Mouse (Mus musculus) kidney, adult 11 months (tissue): ENCODE data around the gene Cog4.
"Not testable (repeated sequence)": the region's sequence is repeated elsewhere in the genome, so short reads cannot be mapped to it uniquely, and the experiment has no call there.

Experiments used
- DNase-seq: peaks from one replicate; pipeline ENCODE4 v3.0.0; 2022

The Cog4 gene

GRCm38 (mm10) chr8:110831956-110832355, 14.4 kb upstream of the Cog4 start:
- no peak for DNase-seq

GRCm38 (mm10) chr8:110842012-110842574, 4.3 kb upstream of the Cog4 start:
- DNase-seq: no peak

GRCm38 (mm10) chr8:110843207-110843606, 3.2 kb upstream of the Cog4 start:
- DNase-seq: no peak

GRCm38 (mm10) chr8:110844941-110845340, 1.5 kb upstream of the Cog4 start:
- DNase-seq: no peak

GRCm38 (mm10) chr8:110845821-110846404, 487 bp upstream of the Cog4 start:
- DNase-seq: no peak

GRCm38 (mm10) chr8:110847171-110847549, 760 bp downstream of the Cog4 start:
- no peak for DNase-seq

- no peak for DNase-seq
Observed at GRCm38 (mm10) chr8:110847645-110848495, 1.5 kb downstream of the Cog4 start.

- DNase-seq: no peak
Observed at GRCm38 (mm10) chr8:110851186-110851585, 4.8 kb downstream of the Cog4 start.

GRCm38 (mm10) chr8:110856073-110856472, 9.7 kb downstream of the Cog4 start:
- not testable (repeated sequence) for DNase-seq

GRCm38 (mm10) chr8:110856760-110857461, 10.5 kb downstream of the Cog4 start:
- DNase-seq: no peak

- DNase-seq: no peak
Observed at GRCm38 (mm10) chr8:110859651-110860501, 13.5 kb downstream of the Cog4 start.

GRCm38 (mm10) chr8:110861347-110862025, 15.1 kb downstream of the Cog4 start:
- not testable (repeated sequence) for DNase-seq

GRCm38 (mm10) chr8:110870501-110870900, 24.1 kb downstream of the Cog4 start:
- no peak for DNase-seq

GRCm38 (mm10) chr8:110877862-110878261, 31.5 kb downstream of the Cog4 start:
- DNase-seq: no peak

GRCm38 (mm10) chr8:110881741-110882310, 35.4 kb downstream of the Cog4 start:
- no peak for DNase-seq

GRCm38 (mm10) chr8:110883824-110884223, 37.4 kb downstream of the Cog4 start:
- DNase-seq: no peak

- DNase-seq: no peak
Observed at GRCm38 (mm10) chr8:110886634-110887033, 40.2 kb downstream of the Cog4 start.

- no peak for DNase-seq
Observed at GRCm38 (mm10) chr8:110887551-110887950, 41.2 kb downstream of the Cog4 start.

- DNase-seq: no peak
Observed at GRCm38 (mm10) chr8:110888441-110888840, 42.0 kb downstream of the Cog4 start.

GRCm38 (mm10) chr8:110888860-110889259, 42.5 kb downstream of the Cog4 start:
- no peak for DNase-seq

GRCm38 (mm10) chr8:110889904-110890470, 43.6 kb downstream of the Cog4 start:
- DNase-seq: no peak
